Mouse (Mus musculus) c-Kit-positive CD71-negative TER-119-negative erythroid progenitor cells, embryonic 14.5 days (primary cell): ENCODE data around the gene Methig1.
"Not testable (repeated sequence)": the region's sequence is repeated elsewhere in the genome, so short reads cannot be mapped to it uniquely, and the experiment has no call there.

Experiments
- DNase-seq: peaks from one replicate; pipeline ENCODE4 v3.0.0-alpha.2; 2013; ENCODE audit warnings: low read depth

Gene Methig1

DNA sequence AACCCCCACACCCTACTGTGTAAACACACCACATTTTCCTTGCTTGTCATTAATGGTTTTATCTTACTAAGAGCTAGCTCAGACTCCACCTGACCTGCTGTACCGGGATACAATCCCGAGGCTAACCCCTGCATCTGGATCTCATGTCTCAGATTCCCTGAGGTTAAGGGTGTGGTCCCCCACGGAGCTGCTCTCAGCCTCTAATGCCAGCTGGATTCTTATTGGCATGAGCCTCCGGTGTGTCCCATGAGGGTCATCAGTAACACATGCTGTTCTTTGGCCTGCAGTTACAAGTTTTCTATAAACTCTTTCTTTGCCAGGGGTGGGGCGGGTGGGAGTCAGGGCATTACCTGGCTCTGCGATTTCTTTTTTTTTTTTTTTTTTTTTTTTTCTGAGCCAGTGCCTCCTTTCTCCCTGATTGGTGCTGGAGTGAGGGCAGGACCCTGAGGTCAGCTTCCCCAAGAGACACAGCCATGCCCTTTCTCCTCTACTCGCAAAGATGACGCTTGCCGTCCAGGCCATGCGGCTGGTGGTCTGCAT is at the start of gene Methig1, which contains the start of gene Mettl7a2:
TSS of gene Methig1 (plus strand) at position 439 of the 540 bp plus-strand sequence.
TSS of gene Mettl7a2 (plus strand) at position 490 of the 540 bp plus-strand sequence.
- no peak for DNase-seq

DNA sequence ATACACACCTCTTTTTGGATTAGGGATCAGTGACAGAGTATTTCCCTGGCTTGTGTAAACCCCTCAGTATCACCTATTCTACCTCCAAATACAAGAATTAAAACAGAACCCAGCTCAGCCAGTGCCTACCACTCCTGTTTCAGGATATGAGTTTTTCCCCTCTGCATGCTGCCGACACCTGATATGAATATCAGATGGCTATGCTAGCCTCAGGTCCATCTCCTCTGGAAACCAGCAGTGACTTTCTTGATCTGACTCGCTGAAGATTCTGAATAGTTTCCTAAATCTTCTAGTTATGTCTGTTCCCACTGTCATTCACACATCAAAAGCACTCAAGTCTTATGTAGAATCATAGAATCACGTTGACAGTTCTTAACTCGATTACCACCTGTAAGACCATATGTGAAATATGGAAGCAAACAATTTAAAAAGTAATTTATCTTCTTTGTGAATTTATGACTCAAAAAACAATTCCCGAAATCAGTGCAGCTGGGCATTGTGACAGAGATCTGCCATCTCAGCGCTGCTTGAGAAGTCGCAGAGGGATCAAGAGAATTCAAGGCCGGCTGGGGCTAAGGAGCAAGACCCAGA is 49.4 kb upstream of the Methig1 start:
- no peak for DNase-seq

DNA sequence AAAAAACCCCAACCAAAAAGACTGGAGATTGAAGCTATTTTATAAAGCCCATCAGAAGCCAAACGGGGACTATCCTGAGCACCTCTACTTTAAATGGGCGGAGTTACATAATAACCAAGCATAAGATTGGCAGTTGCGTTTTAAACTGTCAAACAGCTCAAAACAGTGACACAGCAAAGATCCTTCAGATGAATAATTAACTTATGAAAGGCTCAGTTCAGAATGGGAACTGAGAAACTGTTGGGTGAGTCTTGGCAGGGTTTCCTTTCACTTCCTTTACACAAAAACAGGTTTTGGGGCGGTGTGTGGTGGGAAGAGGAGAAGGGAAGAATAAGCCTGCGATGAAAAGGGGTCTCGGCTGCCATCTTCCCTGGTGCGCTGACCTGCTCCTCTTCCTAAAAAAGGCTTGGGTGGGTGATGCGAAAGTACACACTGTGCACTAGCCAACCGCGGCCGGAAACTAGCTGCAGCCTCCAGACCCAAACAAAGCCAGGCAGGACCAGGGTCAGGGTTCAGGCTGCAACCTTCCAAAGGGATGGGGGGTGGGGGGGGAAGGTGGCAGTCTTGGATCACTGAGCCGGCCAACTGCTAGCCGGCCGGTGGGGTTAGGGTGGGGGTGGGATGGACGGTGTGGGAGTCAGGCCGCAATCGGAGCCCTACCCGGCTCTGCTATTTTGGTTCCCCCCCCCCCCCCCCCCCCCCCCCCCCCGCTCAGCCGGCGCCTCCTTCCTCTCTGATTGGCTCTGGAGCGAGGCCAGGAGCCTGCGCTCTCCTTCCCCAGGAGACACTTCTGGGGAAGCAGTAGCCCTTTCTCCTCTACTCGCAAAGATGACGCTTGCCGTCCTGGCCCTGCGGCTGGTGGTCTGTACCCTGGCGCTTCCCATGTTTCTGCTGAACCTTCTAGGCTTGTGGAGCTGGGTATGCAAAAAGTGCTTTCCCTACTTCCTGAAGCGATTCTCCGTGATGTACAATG is 48.6 kb upstream of the Methig1 start, which contains the start of gene Mettl7a1:
TSS of gene Mettl7a1 (plus strand) at position 122 of the 973 bp plus-strand sequence.
- peak; percentile 60 for DNase-seq

DNA sequence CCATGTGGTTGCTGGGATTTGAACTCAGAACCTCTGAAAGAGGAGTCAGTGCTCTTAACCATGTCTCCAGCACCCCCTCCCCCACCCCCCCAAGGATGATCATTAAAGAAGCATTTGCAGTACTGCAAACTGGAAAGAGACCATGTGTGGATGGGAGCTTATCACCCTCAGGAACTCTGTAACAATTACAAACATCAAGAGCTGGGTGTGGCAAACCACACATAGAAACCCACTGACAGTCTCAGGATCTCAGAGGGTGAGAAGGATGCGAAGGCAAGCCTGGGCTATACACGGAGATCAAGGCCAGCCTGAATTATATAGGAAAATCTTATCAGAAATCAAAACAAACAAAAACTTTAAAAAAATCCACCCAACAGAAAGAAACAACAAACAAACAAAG is 46.7 kb upstream of the Methig1 start:
- DNase-seq: no peak

DNA sequence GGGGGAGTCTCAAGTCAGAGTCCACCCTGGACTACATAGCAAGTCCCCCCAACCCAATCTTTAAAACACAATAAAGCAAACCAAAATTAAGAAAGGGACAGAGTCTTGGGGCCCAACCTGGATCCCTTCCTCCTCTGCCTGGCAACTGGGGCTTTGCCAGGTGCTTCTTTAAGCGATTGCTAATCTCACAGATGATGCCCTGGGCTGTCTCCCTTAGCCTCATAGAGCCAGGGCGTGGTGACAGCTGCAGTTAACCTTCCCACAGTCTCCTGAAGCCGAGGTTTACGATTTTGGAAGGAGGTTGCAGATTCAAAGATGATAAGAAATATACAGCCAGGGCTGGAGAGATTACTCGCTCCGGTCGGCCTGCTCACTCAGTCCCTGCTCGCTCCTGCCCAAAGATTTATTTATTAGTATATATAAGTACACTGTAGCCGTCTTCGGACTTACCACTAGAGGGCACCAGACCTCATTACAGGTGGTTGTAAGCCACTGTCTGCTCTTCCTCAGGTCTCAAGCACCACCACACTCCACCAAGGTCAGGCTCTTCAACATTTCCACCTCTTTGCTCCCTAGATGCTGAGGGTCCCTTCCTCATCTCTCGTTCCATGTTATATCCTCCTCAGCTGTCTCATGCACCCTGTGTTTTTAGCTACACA is 45.4 kb upstream of the Methig1 start:
- DNase-seq: not testable (repeated sequence)

DNA sequence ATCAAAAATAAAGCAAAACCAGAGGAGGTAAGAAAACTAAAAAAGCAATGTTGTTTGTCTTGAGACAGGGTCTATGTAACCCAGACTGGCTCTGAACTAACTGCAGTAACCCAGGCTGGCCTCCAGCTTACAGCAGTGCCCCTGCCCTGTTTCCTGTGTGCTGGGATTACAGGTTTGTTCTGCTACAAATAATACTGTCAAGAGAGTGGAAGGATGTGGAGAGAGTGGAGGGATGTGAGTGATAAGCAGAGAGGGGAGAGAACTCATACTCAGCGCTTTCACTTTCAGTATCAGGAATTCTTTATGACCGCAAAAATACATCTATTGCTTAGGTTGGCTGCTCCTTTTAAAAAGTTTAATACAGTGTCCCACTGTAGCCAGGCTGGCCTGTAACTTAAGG is 40.6 kb upstream of the Methig1 start:
- no peak for DNase-seq

DNA sequence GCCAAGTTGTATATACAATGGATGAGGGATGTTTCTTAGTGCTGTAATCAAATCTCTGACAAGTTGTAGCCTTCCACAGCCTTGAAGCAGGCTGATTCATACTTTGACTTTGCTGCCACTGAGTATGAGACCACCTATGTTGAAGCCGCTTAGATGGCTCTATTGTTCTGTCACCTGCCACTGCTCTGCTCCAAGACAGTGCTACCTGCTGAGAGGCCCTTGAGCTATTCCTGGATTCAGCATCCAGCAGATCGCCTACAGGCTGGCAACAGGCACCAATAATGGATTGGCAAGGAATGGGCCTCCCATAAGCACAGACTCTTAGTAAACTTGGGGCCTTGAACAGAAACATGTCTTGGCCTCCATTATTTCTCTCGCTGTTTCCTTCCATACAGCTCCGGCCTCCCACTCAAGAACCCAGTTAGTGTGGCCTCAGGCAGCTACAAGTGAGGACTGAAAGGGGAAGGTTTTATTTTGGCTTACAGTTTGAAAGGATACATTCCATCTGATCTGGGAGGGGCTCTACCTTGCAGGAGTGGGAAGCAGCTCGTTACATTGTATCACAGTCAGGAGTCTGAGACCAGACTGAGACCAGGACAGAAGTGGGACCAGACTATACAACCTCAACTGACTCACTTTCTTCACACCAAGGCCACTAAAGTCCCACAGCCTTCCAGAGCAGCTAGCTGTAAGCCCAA is 38.4 kb upstream of the Methig1 start:
- DNase-seq: no peak

DNA sequence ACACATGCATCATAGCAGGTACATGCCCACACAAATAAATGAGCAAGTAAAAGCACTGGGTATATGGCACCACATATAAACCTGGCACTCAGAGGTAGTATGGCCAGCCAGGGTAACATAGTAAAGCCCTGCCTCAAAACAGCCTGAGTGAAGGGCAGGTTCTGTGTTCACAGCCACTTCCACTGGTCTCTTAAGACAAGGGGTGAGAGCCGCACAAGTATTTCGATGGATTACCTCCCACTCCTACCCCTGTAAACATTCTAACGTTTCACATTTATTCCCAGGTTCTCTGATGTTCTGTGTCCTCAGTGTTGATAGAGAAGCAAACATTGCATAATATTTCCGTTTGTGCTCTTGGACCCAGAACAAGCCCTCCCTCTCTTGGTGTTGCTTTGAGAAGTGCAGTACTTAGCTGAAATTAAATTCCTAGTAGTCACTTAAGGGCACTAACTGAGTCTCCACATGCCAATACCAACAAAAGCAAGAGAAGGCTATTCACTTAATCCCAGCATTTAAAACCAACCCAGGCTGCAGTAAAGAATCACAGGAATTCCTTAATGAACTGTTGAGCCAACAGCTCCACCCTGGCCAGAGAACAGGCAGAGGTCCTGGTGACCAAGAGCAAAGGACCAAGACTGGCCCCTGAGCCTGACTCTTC is 34.8 kb upstream of the Methig1 start:
- not testable (repeated sequence) for DNase-seq

DNA sequence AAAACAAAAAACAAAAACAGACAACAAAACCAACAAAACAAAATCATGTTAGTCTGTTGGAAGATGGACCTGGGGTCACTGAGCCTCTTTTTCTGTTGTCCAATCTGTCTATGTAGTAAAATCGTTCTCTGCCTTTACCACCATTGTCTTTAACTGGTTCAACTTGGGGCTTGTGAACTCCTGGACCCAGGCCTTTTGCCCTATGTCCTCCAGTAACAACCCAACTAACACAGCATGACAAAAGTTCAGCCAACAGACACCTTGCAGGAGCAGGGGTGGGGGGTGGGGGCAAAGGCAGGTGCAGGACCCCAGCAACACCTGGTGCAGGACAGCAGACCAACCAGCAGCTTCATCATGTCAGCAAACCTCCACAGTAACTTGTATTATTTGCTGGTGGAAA is 33.1 kb upstream of the Methig1 start:
- no peak for DNase-seq

DNA sequence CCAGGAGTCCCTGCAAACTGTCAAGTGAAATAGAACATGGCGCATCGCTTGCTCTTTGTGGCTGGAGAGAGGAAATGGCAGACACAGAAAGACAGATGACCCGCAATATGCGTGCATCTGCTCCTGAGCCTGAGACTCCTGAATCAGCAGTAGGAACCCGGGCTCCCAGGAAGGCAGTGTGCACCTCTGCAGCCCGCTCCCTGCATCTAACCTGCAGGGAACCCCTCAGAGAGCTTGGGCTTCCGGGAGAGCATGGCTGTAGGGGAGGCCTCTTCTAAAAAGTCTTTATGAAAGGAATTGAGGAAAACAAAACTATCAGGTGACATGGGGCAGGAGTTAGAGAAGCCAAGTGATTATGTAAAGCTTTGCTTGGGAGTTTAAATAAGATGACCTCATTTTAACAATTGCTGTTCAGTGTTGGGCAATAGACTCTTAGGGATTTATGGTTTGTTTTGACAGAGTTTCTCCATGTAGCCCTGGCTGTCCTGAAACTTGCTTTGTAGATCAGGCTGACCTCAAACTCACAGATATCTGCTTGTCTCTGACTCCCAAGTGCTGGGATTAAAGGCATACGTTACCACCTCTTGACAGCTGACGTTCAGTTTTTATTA is 32.5 kb upstream of the Methig1 start:
- no peak for DNase-seq

DNA sequence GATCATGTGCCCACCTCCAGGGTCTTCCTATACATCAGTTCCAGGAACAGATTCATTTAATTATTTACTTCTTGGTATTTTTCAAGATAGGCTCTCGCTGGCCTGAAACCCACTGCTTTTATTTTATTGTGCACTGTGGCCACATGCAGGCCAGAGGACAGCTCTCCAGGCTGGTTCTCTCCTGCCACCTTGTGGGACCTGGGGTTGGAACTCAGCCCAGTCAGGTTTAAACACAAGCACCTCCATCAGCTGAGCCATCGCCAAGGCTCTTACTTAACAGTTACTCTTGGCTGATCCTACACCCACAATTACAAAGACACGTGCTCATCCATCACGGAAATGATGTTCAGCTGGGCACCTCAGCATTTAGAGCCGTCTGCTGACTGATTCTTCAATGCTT is 31.8 kb upstream of the Methig1 start:
- no peak for DNase-seq

DNA sequence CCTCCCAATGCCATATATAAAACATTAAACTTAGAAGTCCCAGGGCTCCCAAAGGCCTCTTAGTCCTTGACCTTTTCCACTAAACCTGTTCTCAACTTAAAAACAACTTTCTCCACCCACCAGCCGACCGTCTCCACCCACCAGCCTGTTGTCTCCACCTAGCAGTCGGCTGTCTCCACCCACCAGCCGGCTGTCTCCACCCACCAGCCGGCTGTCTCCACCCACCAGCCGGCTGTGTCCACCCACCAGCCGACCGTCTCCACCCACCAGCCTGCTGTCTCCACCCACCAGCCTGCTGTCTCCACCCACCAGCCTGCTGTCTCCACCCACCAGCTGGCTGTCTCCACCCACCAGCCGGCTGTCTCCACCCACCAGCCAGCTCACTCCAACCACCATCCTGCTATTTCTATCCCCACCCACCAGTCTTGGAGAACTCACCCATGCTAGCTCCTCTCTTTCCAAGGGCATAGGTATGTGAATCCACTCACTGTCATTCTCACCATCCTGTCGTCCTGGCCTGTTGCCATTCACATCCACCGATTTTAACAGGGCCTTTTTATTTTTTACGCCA is 28.8 kb upstream of the Methig1 start:
- DNase-seq: no peak

DNA sequence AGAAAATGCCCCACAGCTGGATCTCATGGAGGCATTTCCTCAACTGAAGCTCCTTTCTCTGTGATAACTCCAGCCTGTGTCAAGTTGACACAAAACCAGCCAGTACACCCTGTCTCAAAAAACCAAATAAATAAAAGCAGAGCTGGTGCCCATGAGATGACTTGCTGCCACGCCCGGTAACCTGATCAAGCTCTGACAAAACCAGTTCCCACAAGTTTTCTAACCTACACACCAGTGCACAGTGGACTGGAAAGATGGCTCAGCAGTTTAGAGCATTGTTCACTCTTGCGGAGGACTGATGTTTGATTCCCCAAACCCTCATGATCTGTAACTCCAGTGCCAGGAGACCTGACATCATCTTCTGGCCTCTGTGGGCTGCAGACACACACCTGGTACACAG is 27.7 kb upstream of the Methig1 start:
- no peak for DNase-seq

DNA sequence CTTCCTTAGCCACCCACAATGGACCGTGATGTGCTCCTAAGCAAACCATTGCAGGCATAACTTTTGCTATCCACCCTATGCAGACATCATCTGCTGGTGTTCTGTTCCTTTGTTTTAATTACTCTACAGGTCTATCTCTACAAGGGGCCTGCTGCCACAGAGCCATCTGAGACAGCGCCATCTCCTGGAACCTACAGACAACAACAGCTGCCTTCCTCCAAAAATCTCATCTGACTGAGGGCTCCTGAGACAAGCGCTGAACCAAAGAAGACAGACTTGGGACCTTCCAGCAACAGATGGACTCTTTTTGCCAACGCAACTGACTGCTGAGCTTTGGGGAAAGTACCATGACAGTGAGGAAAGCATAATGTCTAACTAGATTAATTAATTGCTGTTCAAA is 24.9 kb upstream of the Methig1 start:
- DNase-seq: not testable (repeated sequence)

DNA sequence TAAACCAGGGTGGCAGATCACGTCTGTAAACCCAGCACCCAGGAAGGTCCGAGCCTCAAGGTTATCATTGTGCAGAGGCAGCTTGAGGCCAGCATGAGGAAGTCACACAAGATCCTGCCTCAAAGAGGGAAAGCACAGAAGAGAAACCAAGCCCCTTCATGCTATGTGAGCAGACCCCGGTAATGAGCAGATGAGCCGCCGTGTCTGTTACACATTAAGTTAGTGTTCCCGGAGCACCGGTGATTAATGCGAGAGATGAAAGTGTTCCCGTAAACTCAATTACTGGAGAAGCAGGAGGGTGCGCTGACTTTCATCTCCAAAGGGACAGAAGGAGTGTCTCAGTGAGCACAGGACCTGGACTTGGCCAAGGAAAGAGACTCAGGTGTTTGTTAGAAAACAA is 23.6 kb upstream of the Methig1 start:
- not testable (repeated sequence) for DNase-seq

DNA sequence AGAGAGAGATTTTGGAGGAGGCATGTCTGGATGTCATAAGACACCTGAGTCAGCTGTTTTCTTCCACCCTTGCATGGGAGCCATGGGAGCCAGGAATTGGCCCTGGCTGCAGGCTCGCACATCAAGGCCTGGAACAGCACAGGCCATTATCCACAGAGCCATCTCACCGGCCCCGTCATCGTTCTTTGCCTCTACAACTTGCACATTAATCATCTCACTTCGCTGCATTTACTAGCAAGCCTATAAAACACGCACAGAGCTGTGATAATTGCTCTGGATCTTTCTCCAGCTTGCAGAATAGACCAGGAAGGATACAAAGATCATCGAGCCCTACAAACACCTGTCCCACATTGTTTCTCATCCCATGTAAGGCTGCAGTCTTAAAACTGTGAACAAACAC is 22.2 kb upstream of the Methig1 start:
- no peak for DNase-seq

DNA sequence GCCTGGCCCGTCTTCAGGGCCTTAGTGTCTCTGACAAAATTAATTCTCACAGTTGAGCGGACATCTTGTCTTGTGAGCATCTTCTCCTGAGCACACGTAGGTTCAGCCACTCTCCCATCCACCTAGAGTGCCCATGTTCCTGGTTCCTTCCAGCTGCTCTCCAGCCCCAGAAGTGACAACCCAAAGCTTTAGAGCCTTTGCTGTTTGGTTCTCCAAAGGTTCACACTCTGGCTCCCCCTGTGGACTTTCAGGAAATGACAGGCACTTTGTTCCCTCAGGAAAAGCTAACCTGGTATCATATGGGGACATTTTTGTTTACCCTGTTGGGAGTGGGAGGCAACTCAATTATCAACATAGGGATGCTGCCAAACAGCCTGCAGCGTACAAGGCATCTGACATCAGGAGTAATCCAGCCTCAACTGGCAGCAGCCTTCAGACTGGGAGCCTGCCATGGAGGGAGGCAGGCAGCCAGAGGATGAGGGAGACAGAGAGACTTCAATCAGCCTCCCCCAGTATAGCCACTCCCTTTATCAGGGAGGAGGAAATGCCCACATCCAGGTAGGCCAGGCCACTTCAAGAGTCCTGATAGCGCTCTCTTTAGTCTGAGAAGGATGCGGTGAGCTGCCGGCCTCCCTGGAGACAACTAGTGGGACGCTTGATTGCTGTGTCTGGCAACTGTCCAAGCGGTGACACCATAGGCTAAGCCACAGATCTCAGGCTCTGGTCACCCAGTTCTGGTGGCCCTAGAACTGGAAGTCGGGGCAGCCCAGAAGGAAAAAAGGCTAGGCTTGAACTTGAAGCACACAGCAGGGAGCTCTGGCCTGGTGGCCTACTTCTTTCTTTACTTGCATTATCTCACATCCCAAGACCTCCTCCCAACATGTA is 20.6 kb upstream of the Methig1 start:
- not testable (repeated sequence) for DNase-seq

DNA sequence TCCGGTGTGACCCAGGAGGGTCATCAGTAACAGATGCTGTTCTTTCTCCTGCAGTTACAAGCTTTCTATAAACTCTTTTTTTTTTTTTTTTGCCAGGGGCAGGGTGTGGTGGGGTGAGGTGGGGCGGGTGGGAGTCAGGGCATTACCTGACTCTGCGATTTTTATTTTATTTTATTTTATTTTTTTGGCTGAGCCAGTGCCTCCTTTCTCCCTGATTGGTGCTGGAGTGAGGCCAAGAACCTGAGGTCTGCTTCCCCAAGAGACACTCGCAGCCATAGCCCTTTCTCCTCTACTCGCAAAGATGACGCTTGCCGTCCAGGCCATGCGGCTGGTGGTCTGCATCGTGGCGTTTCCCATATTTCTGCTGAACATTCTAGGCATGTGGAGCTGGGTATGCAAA is 18.3 kb upstream of the Methig1 start, which contains the start of gene Mettl7a3:
TSS of gene Mettl7a3 (plus strand) at position 301 of the 400 bp plus-strand sequence.
- no peak for DNase-seq

DNA sequence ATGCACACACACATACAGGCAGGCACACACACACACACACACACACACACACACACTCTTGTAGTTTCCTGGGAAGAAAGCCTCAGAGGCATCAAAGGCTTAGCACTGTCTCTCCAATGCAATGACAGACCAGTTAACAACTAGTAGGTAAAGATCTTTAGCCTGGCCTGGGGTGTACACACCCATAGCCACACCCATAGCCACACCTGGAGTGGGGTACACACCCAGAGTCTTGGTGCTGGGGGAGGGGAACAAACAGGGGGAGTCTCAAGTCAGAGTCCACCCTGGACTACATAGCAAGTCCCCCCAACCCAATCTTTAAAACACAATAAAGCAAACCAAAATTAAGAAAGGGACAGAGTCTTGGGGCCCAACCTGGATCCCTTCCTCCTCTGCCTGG is 15.6 kb upstream of the Methig1 start:
- DNase-seq: not testable (repeated sequence)
